Mouse (Mus musculus): ENCODE results near the gene Thpo.

Thpo gene

DNA sequence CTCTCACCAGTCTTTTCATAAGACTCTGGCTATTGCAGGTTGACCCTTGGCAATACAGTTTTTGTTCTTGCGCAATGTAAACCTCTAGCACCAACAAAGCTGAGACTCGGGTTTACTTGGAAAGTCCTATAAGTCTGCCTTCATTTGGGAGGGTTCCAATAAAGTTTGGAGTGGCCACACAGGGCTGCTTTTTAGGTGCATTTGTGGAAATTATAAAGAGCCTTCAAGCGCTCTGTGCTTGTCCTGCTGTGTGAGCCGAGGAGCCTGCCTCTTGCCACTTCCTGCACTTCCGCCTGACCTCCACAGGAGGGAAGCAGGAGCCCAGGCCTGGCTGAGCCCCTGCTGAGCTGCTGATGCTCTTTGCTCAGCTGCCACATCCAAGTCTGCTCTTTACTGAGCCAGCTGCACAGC is 10.0 kb downstream of the Thpo start:
- DNase-seq (ENCODE audit: low spot score in 2 of 2): peak; percentile 64 to 70

DNA sequence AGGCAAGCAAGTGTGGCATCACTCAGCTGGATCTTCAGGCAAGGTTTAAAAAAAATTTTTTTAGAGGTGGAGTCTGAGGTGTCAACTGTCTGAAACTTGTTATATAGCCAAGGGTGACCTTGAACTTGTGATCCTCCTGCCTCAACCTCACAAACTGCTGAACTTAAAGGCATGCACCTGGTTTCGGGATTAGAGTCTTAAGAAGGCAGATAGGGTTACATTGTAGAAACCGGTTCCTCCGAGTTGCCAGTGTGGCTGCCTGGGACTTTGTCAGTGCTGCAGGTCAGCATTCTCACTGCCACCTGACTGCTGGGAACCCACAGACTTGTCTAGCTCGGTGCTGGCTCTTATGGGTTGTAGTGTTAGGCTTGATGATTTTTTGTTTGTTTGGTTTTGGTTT is 11.1 kb downstream of the Thpo start:
- no peak for DNase-seq (ENCODE audit: low spot score in 2 of 2)

DNA sequence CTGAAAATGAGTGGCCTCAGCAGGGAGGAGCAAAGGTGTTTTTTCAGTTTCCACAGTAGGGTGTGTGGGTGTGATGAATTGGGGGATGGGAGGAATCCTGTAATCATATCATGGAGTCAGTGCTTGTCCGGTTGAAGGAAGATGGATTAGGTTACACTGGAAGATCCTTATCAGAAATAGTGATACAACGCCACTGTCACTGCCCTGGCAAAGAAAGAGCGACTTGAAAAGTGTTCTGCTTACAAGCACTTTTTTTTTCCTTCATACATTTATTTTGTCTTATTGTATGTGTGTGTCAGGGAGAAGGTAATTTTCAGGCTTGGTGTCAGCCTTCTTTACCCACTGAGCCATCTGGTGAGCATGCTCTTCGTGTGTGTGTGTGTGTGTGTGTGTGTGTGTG is 11.6 kb downstream of the Thpo start:
- no peak for DNase-seq (ENCODE audit: low spot score in 2 of 2)

DNA sequence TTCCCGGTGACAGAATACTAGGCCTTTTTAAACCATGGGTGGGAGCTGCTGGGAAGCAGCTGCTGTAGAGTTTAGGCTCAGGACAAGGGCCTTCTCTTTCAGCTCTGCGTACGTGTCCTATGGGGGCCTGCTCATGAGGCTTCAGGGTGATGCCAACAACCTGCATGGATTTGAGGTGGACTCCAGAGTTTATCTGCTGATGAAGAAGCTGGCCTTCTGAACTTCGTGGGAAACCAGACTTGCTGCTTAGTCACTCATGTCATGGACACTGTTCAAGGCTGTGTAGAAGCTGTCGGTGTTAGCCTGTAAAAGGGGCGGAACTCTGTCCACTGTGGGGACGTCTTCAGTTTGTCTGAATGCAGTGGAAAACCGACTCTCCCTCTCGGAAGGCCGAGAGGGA is 12.5 kb downstream of the Thpo start:
- no peak for DNase-seq (ENCODE audit: low spot score in 2 of 2)

DNA sequence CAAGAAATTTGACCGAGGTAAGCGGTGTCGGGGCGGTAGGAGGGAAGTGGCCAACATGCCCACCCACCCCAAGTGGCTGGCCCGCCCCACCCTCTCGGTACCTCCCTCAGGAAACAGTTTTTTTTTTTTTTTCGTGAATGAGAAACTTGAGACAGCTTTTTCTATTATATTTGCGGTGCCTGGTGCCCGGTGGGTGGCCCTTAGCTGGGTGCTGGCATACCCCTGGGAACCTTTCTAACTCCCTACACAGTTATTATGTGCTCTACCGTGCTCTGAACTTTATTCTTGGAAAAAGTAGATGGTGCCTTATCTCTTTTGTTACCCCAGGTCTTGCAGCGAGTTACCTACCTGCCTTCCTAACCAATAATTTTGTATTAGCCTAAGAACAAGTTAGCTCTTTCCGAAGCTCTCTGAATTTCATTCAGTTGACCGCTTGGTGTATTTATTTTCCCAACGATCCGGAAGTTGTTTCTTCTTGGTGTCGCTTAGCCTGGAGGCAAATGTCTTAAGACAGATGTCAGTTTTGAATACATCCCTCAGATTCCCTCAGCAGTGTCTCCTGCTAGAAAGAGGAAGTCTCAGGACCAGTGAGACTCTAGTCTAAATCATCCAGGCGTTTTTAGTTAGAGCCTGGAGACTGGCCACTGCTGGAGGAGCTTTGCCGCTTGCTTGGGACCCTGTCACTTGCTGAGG is 16.2 kb downstream of the Thpo start:
- DNase-seq (ENCODE audit: low spot score in 2 of 2): no peak

DNA sequence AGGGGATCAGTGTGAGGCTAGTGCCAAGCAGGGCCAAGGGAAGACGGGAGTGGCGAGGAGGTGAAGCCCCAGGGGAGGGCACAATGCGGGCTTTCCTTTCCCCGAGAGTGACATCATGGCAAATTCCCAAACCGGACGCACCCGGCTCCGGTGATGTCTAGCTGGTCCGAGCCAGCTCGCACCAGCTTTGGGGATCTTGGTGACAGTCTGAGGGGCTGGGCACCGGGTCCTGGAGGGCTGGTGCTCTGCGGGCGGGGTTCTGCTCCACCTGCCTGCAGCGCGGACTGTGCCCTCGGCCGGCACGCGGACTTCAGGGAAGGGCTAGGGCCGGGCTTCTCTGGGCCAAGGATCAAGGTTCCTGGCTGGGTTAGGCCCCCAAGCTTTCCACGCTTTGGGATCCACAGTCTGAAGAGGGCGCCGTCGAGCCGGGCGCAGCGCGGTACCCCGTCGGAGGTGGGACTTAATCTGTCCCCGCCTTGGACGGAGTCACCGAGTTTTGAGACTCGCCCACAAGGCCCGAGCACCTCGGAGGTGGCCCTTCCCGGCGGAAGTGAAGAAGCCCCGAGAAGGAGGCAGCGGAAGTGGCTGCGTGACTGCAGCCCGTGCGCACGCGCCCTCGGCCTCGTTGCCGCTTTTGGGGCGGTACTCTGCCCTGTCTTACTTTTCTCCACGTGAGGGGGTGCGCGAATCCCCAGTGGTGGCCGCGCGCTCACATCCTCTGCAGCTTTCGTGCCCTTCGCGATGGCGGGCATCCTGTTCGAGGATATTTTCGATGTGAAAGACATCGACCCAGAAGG is 16.9 kb downstream of the Thpo start, which contains the start of the genes Polr2h and Clcn2:
TSS of gene Polr2h (plus strand) at position 485 of the 797 bp plus-strand sequence.
TSS of gene Clcn2 (minus strand) at position 566 of the 797 bp plus-strand sequence.
- DNase-seq (ENCODE audit: low spot score in 2 of 2): peak; percentile 98

DNA sequence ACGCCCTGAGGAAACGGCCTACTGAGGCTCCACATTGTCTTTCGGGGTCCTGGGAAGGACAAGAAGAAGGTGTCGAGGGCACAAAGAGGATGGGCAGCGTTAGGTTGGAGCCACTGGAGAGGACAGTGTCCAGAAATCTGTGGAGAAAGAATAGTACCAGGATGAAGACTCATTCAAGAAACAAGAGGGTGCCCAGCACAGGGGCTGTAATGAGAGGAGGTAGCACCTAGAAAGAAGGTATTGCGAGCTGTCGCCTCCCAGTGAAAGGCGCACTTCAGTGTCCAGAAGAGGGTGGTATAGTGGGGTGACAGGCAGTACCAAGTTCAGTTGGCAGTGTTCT is 17.5 kb downstream of the Thpo start:
- peak; percentile 34 to 50 for DNase-seq (ENCODE audit: low spot score in 2 of 2)

DNA sequence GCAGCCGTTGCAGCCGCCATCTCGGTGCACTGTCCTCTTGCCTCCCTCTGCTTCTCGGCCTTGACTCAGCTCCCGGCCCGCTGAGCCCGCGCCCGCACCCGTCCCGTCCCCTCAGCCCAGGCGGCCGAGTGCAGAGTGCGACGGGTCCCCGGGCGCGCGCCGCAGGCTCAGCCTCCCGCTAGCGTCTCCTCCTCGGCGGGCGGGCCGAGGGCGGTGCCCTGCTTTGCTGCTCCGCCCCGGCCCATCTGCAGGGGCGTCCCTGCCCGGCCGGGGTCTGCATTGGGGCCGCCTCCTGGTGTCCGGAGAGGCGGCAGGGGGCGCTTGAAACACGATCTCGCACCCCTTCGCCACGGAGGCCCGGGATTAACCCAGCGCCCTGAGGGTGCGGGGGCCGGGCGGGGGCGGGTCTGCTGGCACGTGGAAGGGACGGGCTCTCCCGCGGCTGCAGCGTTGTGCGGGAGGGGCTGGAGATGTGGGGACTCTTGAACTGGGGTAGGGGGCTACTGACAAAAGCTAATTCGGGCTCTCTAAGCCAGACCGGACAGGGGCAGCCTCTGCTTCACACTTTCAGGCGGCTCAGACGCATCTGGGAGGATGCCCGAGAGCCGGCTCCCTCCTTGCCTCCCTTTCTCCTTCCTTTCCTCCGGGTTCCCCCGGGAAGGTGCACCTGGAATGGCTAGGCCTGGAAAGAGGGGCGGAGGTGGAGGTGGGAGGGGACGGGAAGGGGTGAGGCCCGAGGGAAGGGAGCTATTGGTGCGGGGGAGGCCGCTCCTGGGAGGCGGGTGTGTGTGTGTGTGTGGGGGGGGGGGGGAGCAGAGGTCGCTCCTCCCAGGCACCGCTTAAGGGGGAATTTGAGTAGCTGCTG is 18.1 kb downstream of the Thpo start:
- peak; percentile 89 for DNase-seq (ENCODE audit: low spot score in 2 of 2)

DNA sequence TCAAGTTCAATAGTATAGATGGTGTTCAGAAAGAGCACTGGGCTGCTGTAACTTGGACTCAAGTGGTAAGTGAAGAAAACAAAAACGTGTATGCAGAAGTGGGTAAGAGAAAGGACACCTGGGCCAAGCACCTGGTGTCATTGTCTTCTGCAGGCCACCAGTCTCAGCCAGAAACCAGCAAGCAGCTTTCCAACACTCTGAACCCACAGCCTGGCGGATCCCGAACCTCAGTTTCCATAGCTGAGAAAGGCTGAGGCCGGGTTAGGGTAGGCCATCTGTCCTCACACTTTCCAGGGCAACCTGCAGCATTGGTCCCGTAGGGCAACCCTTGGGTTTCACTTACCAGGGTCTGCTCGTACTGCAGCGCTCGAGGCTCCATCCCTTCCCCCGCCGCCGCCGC is 18.7 kb downstream of the Thpo start:
- DNase-seq (ENCODE audit: low spot score in 2 of 2): peak in 1 of 2 experiments; percentile 52

DNA sequence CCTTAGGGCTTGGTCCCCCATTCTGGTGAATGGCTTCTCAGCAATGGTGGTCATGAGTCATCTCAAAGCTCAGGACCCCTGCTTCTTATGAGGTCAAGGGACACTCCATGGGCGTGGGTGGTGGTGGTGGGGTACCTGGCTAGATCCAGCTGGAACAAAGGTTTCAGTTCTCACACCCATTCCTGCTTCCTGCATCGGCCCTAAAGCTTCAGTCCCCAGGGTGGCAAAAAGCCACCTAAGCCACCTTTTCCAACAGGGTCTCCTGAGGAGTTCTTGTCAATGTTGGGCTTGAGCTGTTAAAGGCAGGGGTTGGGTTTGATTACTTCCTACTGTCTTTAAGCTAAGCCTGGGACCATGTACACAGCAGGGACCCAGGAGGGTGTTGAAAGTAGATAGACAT is 19.1 kb downstream of the Thpo start:
- no peak for DNase-seq (ENCODE audit: low spot score in 2 of 2)

DNA sequence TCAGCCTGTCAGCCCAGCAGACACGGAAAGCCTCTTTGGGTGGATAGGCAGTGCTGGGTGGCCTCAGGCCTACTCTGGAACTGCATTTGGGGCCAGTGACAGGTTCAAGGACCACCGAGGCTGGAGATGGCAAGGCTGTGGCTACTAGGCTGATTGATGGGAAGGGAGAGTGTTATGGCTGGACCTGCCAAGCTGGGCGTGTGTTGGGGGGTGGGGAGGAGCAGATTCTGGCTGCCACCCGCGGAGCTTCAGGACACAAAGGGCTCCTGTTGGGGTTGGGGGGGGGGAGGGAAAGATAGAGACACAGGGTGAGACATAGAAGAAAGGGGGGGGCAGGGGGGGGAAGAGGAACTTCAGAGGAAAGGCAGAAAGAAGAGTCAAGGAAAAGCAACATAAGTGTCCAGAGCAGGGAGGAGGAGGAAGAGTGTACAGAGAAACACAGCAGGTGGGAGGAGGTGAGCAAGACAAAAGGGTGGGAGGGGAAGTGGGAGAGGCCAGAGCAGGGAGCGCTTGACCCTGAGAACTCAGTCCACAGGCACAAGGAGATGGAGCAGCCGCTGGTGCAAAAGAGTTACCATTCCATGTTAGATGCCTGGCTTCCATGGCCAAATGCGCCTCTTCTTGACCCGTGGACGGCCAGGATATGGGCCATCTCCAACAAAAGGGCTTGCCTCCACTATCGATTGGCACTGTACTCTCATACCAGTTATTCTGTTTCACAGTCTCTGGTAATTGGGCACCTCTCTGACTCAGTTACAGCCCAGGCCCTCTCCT is 19.8 kb downstream of the Thpo start:
- no peak for DNase-seq (ENCODE audit: low spot score in 2 of 2)

DNA sequence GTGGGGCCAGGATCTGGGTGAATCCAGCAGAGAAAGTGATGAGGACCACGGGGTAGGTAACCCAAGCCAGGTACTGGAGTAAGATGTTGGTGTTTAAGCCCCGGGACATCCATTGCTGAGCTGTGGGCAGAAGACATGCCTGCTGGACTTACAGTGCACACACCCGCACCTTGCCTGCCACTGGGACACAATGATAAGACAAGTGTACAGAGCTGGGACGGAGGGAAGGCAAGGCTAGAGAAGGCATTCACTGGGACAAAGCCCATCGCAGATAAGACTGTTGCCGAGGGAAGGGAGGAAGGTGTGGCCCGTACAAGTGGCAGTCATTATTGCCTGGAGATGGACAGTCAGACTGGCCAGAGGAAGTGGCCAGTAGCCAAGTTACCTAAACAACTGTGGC is 21.4 kb downstream of the Thpo start:
- no peak for DNase-seq (ENCODE audit: low spot score in 2 of 2)

DNA sequence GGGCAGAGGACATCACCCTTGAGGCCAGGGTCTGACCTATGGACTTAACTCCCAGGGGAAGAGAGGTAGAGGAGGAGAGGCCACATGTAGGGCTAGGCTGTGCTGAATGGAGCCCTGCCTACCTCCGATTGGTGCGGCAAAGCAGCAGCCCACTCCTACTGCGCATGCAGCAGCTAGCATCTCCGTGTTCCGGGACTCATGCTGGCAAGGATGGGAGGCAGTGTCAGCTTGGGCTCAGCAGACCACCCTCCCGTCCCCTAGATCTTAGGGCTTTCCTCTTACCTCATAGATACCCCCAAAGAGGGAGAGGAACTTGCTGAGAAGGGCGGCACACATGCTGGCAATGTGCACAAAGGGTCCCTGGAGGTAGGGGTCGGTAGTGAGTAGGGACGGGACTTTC is 22.1 kb downstream of the Thpo start:
- no peak for DNase-seq (ENCODE audit: low spot score in 2 of 2)

DNA sequence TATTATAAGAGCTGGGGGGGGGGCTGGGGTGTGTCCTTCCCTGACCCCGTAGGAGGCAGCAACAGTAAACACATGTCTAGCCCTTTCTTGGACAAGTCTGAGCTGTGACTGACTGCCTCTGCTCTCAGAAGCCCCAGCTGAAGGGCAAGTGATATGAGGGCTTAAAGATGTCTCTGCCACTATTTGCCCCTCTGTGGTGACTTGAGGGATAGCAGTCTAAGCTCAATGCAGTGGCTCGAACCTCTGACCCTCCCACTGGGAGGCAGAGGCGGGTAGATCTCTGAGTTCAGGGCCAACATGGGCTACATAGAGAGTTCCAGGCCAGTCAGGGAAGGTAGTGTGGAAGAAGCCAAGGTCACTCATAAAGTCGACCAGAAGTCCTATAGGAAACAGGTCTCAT is 23.5 kb downstream of the Thpo start:
- DNase-seq (ENCODE audit: low spot score in 2 of 2): no peak

DNA sequence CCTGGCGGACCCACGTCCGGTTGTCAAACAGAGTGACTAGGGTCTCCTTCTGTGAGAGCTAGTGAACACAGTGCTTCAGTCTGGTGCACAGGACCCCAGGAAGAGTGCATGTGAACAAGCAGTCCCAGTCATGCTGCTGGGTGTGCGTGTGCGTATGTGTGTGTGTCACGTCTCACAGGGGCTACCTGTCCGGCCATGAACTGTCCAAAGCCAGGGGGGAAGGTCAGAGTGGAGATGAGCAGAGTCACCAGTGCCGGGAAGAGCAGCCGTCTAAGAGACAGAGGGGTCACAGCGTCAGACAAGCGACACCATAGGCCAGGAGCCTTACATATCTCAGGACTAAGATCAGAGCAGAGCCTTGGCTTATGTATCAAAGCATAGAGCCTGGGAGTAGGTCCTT is 23.9 kb downstream of the Thpo start:
- DNase-seq (ENCODE audit: low spot score in 2 of 2): no peak

DNA sequence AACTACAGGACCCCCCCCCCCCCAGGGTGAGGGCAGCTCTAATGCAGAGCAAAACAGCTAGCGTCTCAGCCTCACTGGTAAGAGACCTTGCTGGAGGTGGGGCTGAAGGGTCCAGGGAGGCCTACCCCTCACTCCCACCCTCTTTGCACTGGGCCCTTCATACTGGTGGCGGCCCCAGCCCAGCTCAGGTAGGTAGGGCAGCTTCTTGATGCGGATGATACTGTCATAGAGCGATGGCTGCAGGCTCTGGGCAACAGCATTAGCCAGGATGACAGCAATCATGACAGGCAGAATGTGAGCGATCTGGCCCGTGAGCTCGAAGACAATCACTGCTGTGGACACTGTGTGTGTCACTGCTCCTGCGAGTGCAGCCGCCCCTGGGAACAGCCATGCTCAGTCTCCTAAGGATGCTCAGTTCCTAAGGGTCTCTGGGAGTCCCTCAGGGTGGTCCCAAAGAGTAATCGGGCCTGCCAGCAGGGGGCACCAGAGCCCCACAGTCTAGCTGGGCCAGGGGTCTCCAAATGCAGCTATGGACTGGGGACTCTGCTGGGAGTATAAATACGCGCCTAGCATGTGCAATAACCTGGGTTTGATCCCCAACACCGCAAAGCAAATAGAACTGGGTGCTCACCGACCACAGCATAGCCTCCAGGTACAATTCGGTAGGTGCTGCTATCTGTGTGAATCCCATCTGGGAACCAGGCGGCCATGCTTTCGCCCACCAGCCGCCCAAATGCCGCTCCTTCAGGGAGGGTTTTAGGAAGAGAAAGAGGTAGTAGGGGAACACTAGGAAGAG is 25.2 kb downstream of the Thpo start:
- DNase-seq (ENCODE audit: low spot score in 2 of 2): peak in 1 of 2 experiments; percentile 69

DNA sequence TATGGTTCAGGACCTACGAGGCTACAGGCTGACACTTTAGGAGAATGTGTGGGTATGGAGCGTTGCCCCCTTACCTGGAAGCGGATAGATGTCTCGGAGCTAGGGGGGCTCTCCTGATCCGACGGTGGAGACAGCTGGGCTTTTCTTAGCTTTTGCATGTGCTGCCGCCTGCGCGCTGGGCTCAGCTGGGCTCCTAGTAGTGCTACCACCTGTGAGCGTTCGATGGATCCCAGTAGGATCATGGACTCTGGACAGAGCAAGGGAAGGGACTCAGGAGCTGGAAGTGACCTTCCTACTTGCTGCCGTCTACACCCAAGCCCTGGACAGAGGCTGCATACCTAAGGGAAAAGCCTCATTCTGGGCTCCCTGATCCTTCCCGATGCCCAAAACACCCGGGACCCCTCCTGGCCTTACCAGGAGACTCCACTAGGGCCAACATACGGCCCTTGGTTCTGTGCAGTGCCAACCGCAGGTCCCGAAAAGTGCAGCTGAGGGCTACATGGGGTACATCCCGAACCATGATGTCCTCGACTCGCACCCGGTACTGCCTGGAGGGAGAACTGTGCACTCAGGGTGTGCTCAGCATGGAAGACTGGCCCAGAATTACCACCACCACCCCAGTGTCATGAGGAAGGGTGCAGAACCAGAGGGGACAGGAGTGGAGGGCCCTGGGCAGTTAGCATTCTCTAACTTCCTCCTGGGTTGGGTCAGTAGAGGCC is 25.9 kb downstream of the Thpo start:
- no peak for DNase-seq (ENCODE audit: low spot score in 2 of 2)

DNA sequence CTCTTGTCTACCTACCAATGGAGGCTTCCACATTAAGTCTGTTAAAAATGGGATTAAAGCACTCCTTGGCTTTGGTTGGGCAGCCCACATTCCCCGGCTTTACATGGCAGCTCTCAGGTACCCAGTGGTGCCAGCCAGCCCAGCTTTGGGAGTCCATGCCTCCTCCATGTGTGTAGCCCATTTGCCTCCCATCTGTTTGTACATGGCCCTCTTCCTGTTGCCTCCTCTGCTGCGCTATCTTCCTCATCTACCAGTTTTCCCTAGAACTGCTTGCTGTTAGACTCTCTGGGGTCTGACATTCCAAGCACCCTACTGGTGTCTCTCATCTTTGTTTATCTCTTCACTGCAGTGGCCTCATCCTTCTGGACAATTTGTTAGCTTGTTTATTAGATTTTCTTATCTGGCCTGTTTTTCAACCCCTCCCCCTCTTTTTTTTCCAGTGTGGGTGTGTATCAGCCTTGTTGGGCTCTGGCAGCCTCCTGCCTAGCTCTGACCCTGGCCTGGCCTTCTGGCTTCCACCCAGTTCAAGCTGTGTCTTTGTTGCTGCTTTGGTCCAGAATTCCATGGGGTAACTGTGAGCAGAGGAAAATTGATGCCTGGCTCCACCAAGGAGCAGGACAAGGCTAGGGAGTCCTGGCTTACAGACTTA is 27.8 kb downstream of the Thpo start:
- DNase-seq (ENCODE audit: low spot score in 2 of 2): peak; percentile 55 to 59

DNA sequence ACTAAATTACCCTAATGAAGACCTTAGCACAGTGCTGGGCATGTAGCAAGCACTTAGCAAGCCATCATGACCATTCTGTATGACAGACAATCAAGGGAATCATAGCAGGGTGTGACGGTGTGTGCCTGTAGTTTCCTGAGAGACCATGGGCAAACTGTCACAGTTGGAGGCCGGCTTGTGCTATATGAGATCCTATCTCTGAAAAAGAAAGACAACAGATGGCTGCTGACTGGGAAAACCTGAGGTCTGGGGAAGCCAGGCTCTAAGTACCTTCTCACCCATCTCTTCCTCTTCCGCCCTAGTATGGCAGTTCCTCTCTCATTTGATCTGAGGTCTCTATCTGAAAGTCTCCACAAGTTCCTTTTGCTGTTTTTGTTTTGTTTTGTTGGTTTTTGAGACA is 28.5 kb downstream of the Thpo start:
- no peak for DNase-seq (ENCODE audit: low spot score in 2 of 2)

Data from right cerebral cortex, postnatal 10 days (tissue).